Mouse (Mus musculus): ENCODE measurements around the gene Hspa1l. TPM values are rescaled to one million over a fixed set of nuclear protein-coding genes. Genes with fewer than 3 reads are reported as not detected.
"Not testable (repeated sequence)": the region's sequence is repeated elsewhere in the genome, so short reads cannot be mapped to it uniquely, and the experiment has no call there.

The Hspa1l gene
- polyA plus RNA-seq, 1 experiment from 2014 or later, result 1.9 TPM

GRCm38 (mm10) chr17:34975581-34976492, 3.3 kb downstream of the Hspa1l start:
- DNase-seq (ENCODE audit: low read depth, low spot score) (no peak), ATAC-seq (no peak)
- H3K27me3 ChIP-seq, result no peaks in the 10 kb centered on the region
- TF ChIP-seq CTCF (IDR thresholded peaks at IDR 0.05), result no peak
- ChIA-PET CTCF (interaction anchor here (1.3 to 3.0 kb wide), 3 partner anchors 8 to 23 kb away, joined by 4 to 12 read pairs (median 8); no protein-coding TSS in a partner anchor), POLR2A (interaction anchor here (0.9 to 1.2 kb wide), 2 partner anchors 11 to 23 kb away, joined by 3 to 4 read pairs; no protein-coding TSS in a partner anchor)
- in situ Hi-C loops (cut with MboI; ENCODE audit: low pct_unique_long_range_greater_than_20kb), result no loop called here

GRCm38 (mm10) chr17:34977000-34977399, 4.5 kb downstream of the Hspa1l start:
- in situ Hi-C loops (cut with MboI; ENCODE audit: low pct_unique_long_range_greater_than_20kb), result no loop called here

GRCm38 (mm10) chr17:34978239-34978638, 5.7 kb downstream of the Hspa1l start:
- ChIA-PET CTCF (interaction anchor here (2.9 kb wide), 1 partner anchor 22 kb away, joined by 12 read pairs; no protein-coding TSS in a partner anchor), POLR2A (no interaction called here)
- TF ChIP-seq CTCF (IDR thresholded peaks at IDR 0.05), result no peak
- no peak for ATAC-seq
- H3K27me3 ChIP-seq, result no peaks in the 10 kb centered on the region
- in situ Hi-C loops (cut with MboI; ENCODE audit: low pct_unique_long_range_greater_than_20kb), result no loop called here
- no peak for DNase-seq (ENCODE audit: low read depth, low spot score)

More at GRCm38 (mm10) chr17:34977000-34977399, 4.5 kb downstream of the Hspa1l start:
- ChIA-PET CTCF (interaction anchor here (1.3 to 2.9 kb wide), 2 partner anchors 9 to 21 kb away, joined by 4 to 12 read pairs; no protein-coding TSS in a partner anchor), POLR2A (interaction anchor here (0.9 to 1.2 kb wide), 2 partner anchors 12 to 25 kb away, joined by 3 to 4 read pairs; no protein-coding TSS in a partner anchor)
- no peak for DNase-seq (ENCODE audit: low read depth, low spot score)
- no peaks in the 10 kb centered on the region for H3K27me3 ChIP-seq
- ATAC-seq, result no peak
- TF ChIP-seq CTCF (IDR thresholded peaks at IDR 0.05), result no peak

- CTCF ChIA-PET, result interaction anchor here (0.7 to 2.9 kb wide), 5 partner anchors 12 to 36 kb away, joined by 3 to 23 read pairs (median 3); no protein-coding TSS in a partner anchor
- POLR2A ChIA-PET, result interaction anchor here (0.5 kb wide), 1 partner anchor 1484 kb away, joined by 7 read pairs; no protein-coding TSS in a partner anchor
- DNase-seq (ENCODE audit: low read depth, low spot score) (no peak), ATAC-seq (no peak)
- H3K27me3 ChIP-seq, result no peaks in the 10 kb centered on the region
- in situ Hi-C loops (cut with MboI; ENCODE audit: low pct_unique_long_range_greater_than_20kb), result loop anchor here (5.0 kb wide), 1 partner anchor 62 kb away; no protein-coding TSS in a partner anchor
- TF ChIP-seq CTCF (IDR thresholded peaks at IDR 0.05), result no peak
Observed at GRCm38 (mm10) chr17:34979631-34980030, 7.1 kb downstream of the Hspa1l start.

- ChIA-PET CTCF (interaction anchor here (0.7 to 2.9 kb wide), 8 partner anchors 13 to 126 kb away, joined by 3 to 23 read pairs (median 4); no protein-coding TSS in a partner anchor), POLR2A (interaction anchor here (0.9 to 1.4 kb wide), 4 partner anchors 13 to 26 kb away, joined by 3 to 7 read pairs (median 4); no protein-coding TSS in a partner anchor)
- in situ Hi-C loops (cut with MboI; ENCODE audit: low pct_unique_long_range_greater_than_20kb), result loop anchor here (5.0 kb wide), 1 partner anchor 63 kb away; no protein-coding TSS in a partner anchor
- TF ChIP-seq CTCF (IDR thresholded peaks at IDR 0.05), result peak; percentile 86
- H3K27me3 ChIP-seq, result no peaks in the 10 kb centered on the region
- ATAC-seq, result no peak
- DNase-seq (ENCODE audit: low read depth, low spot score), result no peak
Observed at GRCm38 (mm10) chr17:34980655-34981054, 8.2 kb downstream of the Hspa1l start.

GRCm38 (mm10) chr17:34981690-34982180, 9.2 kb downstream of the Hspa1l start, which contains the start of gene Lsm2:
Gene Lsm2, plus strand, starts transcription at chr17:34981862.
- H3K27me3 ChIP-seq, result no peaks in the 10 kb centered on the region
- DNase-seq (ENCODE audit: low read depth, low spot score) (no peak), ATAC-seq (peak; percentile 58)
- POLR2A ChIA-PET, result interaction anchor here (0.8 to 1.5 kb wide), 7 partner anchors 8 to 27 kb away, joined by 3 to 8 read pairs (median 5); no protein-coding TSS in a partner anchor
- in situ Hi-C loops (cut with MboI; ENCODE audit: low pct_unique_long_range_greater_than_20kb), result loop anchor here (5.0 kb wide), 1 partner anchor 64 kb away; no protein-coding TSS in a partner anchor
- CTCF ChIA-PET, result interaction anchor here (0.9 to 3.2 kb wide), 9 partner anchors 14 to 127 kb away, joined by 3 to 23 read pairs (median 4); no protein-coding TSS in a partner anchor
- TF ChIP-seq CTCF (IDR thresholded peaks at IDR 0.05), result no peak

GRCm38 (mm10) chr17:34982328-34982727, 9.8 kb downstream of the Hspa1l start:
- no peak for TF ChIP-seq CTCF (IDR thresholded peaks at IDR 0.05)
- ATAC-seq (no peak), DNase-seq (ENCODE audit: low read depth, low spot score) (no peak)
- H3K27me3 ChIP-seq, result no peaks in the 10 kb centered on the region
- POLR2A ChIA-PET, result interaction anchor here (1.5 kb wide), 1 partner anchor 8 kb away, joined by 8 read pairs; no protein-coding TSS in a partner anchor
- CTCF ChIA-PET, result interaction anchor here (3.2 kb wide), 1 partner anchor 27 kb away, joined by 20 read pairs; no protein-coding TSS in a partner anchor
- in situ Hi-C loops (cut with MboI; ENCODE audit: low pct_unique_long_range_greater_than_20kb), result loop anchor here (5.0 kb wide), 1 partner anchor 65 kb away; no protein-coding TSS in a partner anchor

GRCm38 (mm10) chr17:34984218-34984617, 11.7 kb downstream of the Hspa1l start:
- ChIA-PET CTCF (interaction anchor here (0.8 to 3.2 kb wide), 11 partner anchors 11 to 194 kb away, joined by 3 to 22 read pairs (median 4); no protein-coding TSS in a partner anchor), POLR2A (interaction anchor here (0.7 kb wide), 2 partner anchors 28 to 971 kb away, joined by 3 to 4 read pairs; no protein-coding TSS in a partner anchor)
- DNase-seq (ENCODE audit: low read depth, low spot score) (no peak), ATAC-seq (no peak)
- H3K27me3 ChIP-seq, result no peaks in the 10 kb centered on the region
- in situ Hi-C loops (cut with MboI; ENCODE audit: low pct_unique_long_range_greater_than_20kb), result loop anchor here (5.0 kb wide), 1 partner anchor 67 kb away; no protein-coding TSS in a partner anchor
- peak; percentile 80 for TF ChIP-seq CTCF (IDR thresholded peaks at IDR 0.05)

- TF ChIP-seq CTCF (IDR thresholded peaks at IDR 0.05), result no peak
- CTCF ChIA-PET, result interaction anchor here (2.5 kb wide), 1 partner anchor 11 kb away, joined by 8 read pairs; no protein-coding TSS in a partner anchor
- DNase-seq (ENCODE audit: low read depth, low spot score) (no peak), ATAC-seq (no peak)
- POLR2A ChIA-PET, result no interaction called here
- H3K27me3 ChIP-seq, result no peaks in the 10 kb centered on the region
- in situ Hi-C loops (cut with MboI; ENCODE audit: low pct_unique_long_range_greater_than_20kb), result no loop called here
Observed at GRCm38 (mm10) chr17:34994751-34995150, 22.2 kb downstream of the Hspa1l start.

- ATAC-seq; in situ Hi-C loops (cut with MboI; ENCODE audit: low pct_unique_long_range_greater_than_20kb); DNase-seq (ENCODE audit: low read depth, low spot score); POLR2A ChIA-PET; H3K27me3 ChIP-seq: not testable (repeated sequence)
- CTCF ChIA-PET, result interaction anchor here (2.5 kb wide), 1 partner anchor 11 kb away, joined by 8 read pairs; no protein-coding TSS in a partner anchor
Observed at GRCm38 (mm10) chr17:34995192-34995591, 22.7 kb downstream of the Hspa1l start.

GRCm38 (mm10) chr17:34995927-34996326, 23.4 kb downstream of the Hspa1l start:
- ATAC-seq; DNase-seq (ENCODE audit: low read depth, low spot score); POLR2A ChIA-PET; H3K27me3 ChIP-seq; in situ Hi-C loops (cut with MboI; ENCODE audit: low pct_unique_long_range_greater_than_20kb): not testable (repeated sequence)
- CTCF ChIA-PET, result interaction anchor here (1.1 to 2.5 kb wide), 2 partner anchors 12 to 25 kb away, joined by 3 to 8 read pairs; no protein-coding TSS in a partner anchor
